Mouse (Mus musculus) skeletal muscle tissue, adult 2 months (tissue): ENCODE data around the gene AY761184.
"Not testable (repeated sequence)": the region's sequence is repeated elsewhere in the genome, so short reads cannot be mapped to it uniquely, and the experiment has no call there.

Experiments used
- DNase-seq: peaks from one replicate; pipeline ENCODE4 v3.0.0-alpha.2; 2012; ENCODE audit warnings: low read depth, low spot score

Gene AY761184

GRCm38 (mm10) chr8:21703545-21703944 is at the start of gene AY761184:
Gene AY761184, minus strand, starts transcription at chr8:21703645.
- not testable (repeated sequence) for DNase-seq

GRCm38 (mm10) chr8:21665497-21665896 is 37.9 kb downstream of the AY761184 start, which contains the start of gene Defa34:
Gene Defa34, plus strand, starts transcription at chr8:21665797.
- not testable (repeated sequence) for DNase-seq

GRCm38 (mm10) chr8:21655480-21655879 is 48.0 kb downstream of the AY761184 start, which contains the start of gene Defa17:
Gene Defa17, plus strand, starts transcription at chr8:21655780.
- DNase-seq, result not testable (repeated sequence)
